Mouse (Mus musculus): ENCODE measurements at regions not wholly inside any gene's neighbourhood (a gene's known extent, or its start where the extent isn't known, plus 50 kb on each side); places are given as distances from the start of the nearest gene placed in this dataset.

- Histone ChIP-seq H3K4me3 (replicated peaks; ENCODE audit: extremely low read depth, low read depth, low read length) (no peak overlapping the region), H3K4me1 (ENCODE audit: control insufficient read depth, insufficient read depth, low read length) (no peaks in the 10 kb centered on the region; the same call in 1 of the 2 replicates)
- DNase-seq = no peak
- no peak for TF ChIP-seq CTCF (IDR thresholded peaks at IDR 0.05; ENCODE audit: insufficient read depth, low read length)
- TF ChIP-seq POLR2A (IDR thresholded peaks at IDR 0.05; ENCODE audit: borderline replicate concordance, extremely low read depth, low read depth, low read length) = no peak
- WGBS = 45% methylated on average over 1 of the region's 1 CpGs
Observed at GRCm38 (mm10) chr12:9655794-9656193, 85.9 kb downstream of the Osr1 start.

GRCm38 (mm10) chr12:9656324-9656723 lies 86.4 kb downstream of the Osr1 start:
- no peak overlapping the region for H3K4me3 ChIP-seq (replicated peaks; ENCODE audit: extremely low read depth, low read depth, low read length)
- no peak for DNase-seq
- 28% methylated on average over 3 of the region's 3 CpGs for WGBS
- TF ChIP-seq CTCF (IDR thresholded peaks at IDR 0.05; ENCODE audit: insufficient read depth, low read length) (no peak), POLR2A (IDR thresholded peaks at IDR 0.05; ENCODE audit: borderline replicate concordance, extremely low read depth, low read depth, low read length) (no peak)
- H3K4me1 ChIP-seq (ENCODE audit: control insufficient read depth, insufficient read depth, low read length) = no peaks in the 10 kb centered on the region; the same call in 1 of the 2 replicates

- no peak for DNase-seq
- Histone ChIP-seq H3K4me1 (ENCODE audit: control insufficient read depth, insufficient read depth, low read length) (no peaks in the 10 kb centered on the region; the same call in 1 of the 2 replicates), H3K4me3 (replicated peaks; ENCODE audit: extremely low read depth, low read depth, low read length) (no peak overlapping the region)
- WGBS = 27% methylated on average over 8 of the region's 8 CpGs
- TF ChIP-seq CTCF (IDR thresholded peaks at IDR 0.05; ENCODE audit: insufficient read depth, low read length) = no peak
- TF ChIP-seq POLR2A (IDR thresholded peaks at IDR 0.05; ENCODE audit: borderline replicate concordance, extremely low read depth, low read depth, low read length) = no peak
Observed at GRCm38 (mm10) chr12:9657199-9657766, 87.4 kb downstream of the Osr1 start.

DNA sequence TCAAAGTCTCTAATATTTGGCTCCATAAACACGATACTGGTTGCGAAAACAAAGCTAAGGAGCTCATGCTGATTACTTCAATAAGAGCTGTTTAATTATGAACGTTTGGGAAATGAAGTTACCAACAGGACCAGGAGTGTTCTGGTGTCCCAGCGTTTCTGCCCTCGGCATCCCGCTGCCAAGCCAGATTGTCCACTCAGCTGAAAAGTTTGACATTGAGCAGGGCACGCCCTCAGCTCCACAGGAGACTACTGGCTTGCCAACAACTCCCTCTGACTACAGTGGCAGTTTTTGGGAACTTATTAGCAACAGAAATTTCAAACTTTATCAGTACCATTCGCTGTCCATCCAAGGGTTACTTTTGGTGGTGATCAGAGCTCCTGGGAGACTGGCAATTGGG lies 87.9 kb downstream of the Osr1 start:
- TF ChIP-seq POLR2A (IDR thresholded peaks at IDR 0.05; ENCODE audit: borderline replicate concordance, extremely low read depth, low read depth, low read length) (no peak), CTCF (IDR thresholded peaks at IDR 0.05; ENCODE audit: insufficient read depth, low read length) (no peak)
- 26% methylated on average over 8 of the region's 8 CpGs for WGBS
- no peak overlapping the region for H3K4me3 ChIP-seq (replicated peaks; ENCODE audit: extremely low read depth, low read depth, low read length)
- no peak for DNase-seq
- H3K4me1 ChIP-seq (ENCODE audit: control insufficient read depth, insufficient read depth, low read length) = no peaks in the 10 kb centered on the region; the same call in 1 of the 2 replicates

DNA sequence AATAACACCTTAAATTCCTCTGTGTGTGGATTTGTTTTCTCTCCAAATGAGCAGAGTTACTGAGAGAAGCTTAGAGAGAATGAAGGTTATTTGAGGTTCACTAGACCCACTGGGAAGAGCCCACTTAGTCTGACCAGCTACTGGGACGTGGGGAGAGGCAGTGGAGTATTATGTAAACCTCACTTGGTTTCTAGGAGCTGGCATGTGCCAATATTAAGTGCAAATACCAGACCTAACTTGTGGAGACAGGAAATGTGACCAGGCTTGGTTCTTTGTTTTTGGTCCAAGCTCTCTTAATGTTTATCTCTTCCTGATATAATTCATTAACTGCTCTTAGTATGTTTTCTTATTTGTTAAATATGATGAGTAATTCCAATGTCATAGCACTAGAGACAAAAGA lies 90.4 kb downstream of the Osr1 start:
- WGBS = 10% methylated on average over 1 of the region's 1 CpGs
- Histone ChIP-seq H3K4me1 (ENCODE audit: control insufficient read depth, insufficient read depth, low read length) (no peaks in the 10 kb centered on the region; the same call in 1 of the 2 replicates), H3K4me3 (replicated peaks; ENCODE audit: extremely low read depth, low read depth, low read length) (no peak overlapping the region)
- no peak for DNase-seq
- TF ChIP-seq POLR2A (IDR thresholded peaks at IDR 0.05; ENCODE audit: borderline replicate concordance, extremely low read depth, low read depth, low read length) (no peak), CTCF (IDR thresholded peaks at IDR 0.05; ENCODE audit: insufficient read depth, low read length) (no peak)

DNA sequence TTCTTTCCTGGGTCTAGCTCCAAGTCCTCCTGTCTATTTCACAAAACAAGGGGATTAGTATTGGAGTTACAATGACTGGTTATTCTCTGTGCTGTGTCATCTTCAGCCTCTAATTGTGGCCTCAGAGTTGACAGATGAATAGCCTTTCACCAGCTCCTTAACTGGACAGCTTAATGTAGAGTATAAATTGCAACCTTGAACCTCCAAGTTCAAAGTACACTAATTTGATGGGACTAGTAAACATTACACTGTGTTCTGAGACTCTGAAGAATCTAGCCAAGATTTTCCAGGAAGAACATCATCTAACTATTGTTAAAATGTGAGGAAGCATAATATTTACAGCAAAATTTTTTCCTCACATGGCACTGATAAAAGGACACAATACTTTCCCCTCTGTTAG lies 118.9 kb downstream of the Osr1 start:
- no peaks in the 10 kb centered on the region for H3K4me1 ChIP-seq (ENCODE audit: control insufficient read depth, insufficient read depth, low read length)
- DNase-seq = no peak
- H3K4me3 ChIP-seq (replicated peaks; ENCODE audit: extremely low read depth, low read depth, low read length) = no peak overlapping the region
- TF ChIP-seq POLR2A (IDR thresholded peaks at IDR 0.05; ENCODE audit: borderline replicate concordance, extremely low read depth, low read depth, low read length) (no peak), CTCF (IDR thresholded peaks at IDR 0.05; ENCODE audit: insufficient read depth, low read length) (no peak)

DNA sequence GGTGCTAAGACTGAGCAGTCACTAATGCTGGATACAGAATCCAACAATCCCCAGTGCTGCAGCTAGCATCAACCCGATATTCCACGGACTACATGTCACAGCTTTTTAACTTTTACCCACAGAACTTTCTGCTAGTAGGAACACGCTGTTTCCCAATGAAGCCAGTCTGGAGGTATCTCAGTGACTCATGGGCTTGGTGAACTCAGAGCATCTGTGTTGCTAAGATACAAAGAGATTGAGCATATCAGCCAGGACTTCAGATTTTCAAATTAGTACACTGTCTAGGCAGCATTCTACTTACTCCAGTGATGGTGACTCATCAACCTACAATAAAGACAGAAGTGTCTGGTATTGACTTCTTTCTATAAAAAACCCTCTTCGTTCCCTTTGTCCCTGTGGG lies 119.6 kb downstream of the Osr1 start:
- DNase-seq = no peak
- Histone ChIP-seq H3K4me3 (replicated peaks; ENCODE audit: extremely low read depth, low read depth, low read length) (no peak overlapping the region), H3K4me1 (ENCODE audit: control insufficient read depth, insufficient read depth, low read length) (no peaks in the 10 kb centered on the region)
- TF ChIP-seq POLR2A (IDR thresholded peaks at IDR 0.05; ENCODE audit: borderline replicate concordance, extremely low read depth, low read depth, low read length) (no peak), CTCF (IDR thresholded peaks at IDR 0.05; ENCODE audit: insufficient read depth, low read length) (no peak)
- WGBS = 81% methylated on average over 4 of the region's 4 CpGs

DNA sequence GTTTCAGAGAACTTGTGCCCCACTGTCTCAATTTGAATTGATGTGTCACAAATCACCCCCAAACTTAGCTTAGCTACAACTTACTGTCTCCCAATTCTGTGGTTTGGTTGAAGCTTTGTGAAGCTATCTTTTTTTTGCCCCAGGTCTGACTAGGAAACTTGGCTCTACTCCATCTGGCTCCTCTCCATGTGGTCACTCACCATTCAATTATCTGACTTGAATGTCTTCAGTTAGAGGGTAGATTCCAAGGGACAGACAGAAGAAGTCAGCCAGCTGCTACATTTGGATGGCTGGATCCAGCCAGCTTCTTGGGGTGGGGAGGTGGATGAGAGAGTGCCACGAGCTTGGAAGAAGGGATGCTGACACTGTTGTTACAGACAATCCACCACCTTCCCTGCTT lies 163.0 kb downstream of the Osr1 start:
- Histone ChIP-seq H3K4me1 (ENCODE audit: control insufficient read depth, insufficient read depth, low read length) (no peaks in the 10 kb centered on the region), H3K4me3 (replicated peaks; ENCODE audit: extremely low read depth, low read depth, low read length) (no peak overlapping the region)
- TF ChIP-seq POLR2A (IDR thresholded peaks at IDR 0.05; ENCODE audit: borderline replicate concordance, extremely low read depth, low read depth, low read length) (no peak), CTCF (IDR thresholded peaks at IDR 0.05; ENCODE audit: insufficient read depth, low read length) (no peak)
- DNase-seq = no peak
- WGBS = 38% methylated on average over 1 of the region's 1 CpGs

DNA sequence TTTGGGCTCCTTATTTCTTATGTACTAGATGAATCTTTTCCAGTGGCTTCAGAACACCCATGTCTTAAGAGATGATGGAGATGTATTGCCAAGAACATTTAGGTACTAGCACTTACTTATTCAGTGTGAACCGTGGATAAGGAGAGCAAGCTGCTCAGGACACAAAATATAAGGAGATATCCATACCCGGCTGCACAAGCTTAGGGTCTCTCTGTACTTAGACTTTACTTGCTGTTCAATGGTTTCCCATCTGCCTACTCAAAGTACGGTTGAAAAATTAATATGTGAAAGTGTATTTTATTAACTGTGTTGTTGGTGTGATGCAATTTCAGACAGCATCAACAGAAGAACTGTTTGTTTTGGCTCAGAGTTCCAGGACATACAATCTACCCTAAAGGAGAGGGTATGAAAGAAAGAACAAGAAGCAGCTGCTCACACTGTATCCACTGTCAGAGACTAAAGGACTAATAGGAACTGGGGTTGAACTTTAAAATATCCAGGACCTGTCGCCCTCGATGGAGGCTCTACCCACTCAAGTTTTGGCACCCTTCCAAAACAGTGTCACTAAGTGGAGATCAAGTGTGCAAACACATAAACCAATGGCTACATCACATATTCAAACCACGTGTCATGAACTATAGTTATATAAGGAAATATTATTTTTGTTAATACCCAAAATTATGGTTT lies 174.9 kb downstream of the Osr1 start:
- no peak for DNase-seq
- 49% methylated on average over 6 of the region's 6 CpGs for WGBS
- no peaks in the 10 kb centered on the region; the same call in 1 of the 2 replicates for H3K4me1 ChIP-seq (ENCODE audit: control insufficient read depth, insufficient read depth, low read length)
- no peak overlapping the region for H3K4me3 ChIP-seq (replicated peaks; ENCODE audit: extremely low read depth, low read depth, low read length)
- TF ChIP-seq CTCF (IDR thresholded peaks at IDR 0.05; ENCODE audit: insufficient read depth, low read length) = no peak
- no peak for TF ChIP-seq POLR2A (IDR thresholded peaks at IDR 0.05; ENCODE audit: borderline replicate concordance, extremely low read depth, low read depth, low read length)
